Mouse (Mus musculus) heart, adult 2 months (tissue): ENCODE measurements at regions not wholly inside any gene's neighbourhood (a gene's known extent, or its start where the extent isn't known, plus 50 kb on each side); places are given as distances from the start of the nearest gene placed in this dataset.

Experiments used
- CTCF ChIP-seq: fragments of 200-600 bp; IDR thresholded peaks from 2 replicates; pipeline ENCODE4 v1.8.1; 2022; ENCODE audit warnings: antibody characterized with exemption, mild to moderate bottlenecking, moderate library complexity
- EP300 ChIP-seq: fragments of 200-500 bp; IDR thresholded peaks from 2 replicates; pipeline ENCODE4 v1.6.1; 2011; ENCODE audit warnings: low read depth, low read length, control low read depth; ENCODE audit not compliant: insufficient read depth
- POLR2A ChIP-seq: fragments of 200-500 bp; IDR thresholded peaks from 2 replicates; pipeline ENCODE4 v1.6.1; 2011; ENCODE audit warnings: mild to moderate bottlenecking, low read depth, low read length, control low read depth; ENCODE audit not compliant: insufficient read depth

GRCm38 (mm10) chr4:54866062-54866461 lies 78.8 kb upstream of the Zfp462 start:
- TF ChIP-seq POLR2A, result no peak
- no peak for TF ChIP-seq CTCF
- no peak for TF ChIP-seq EP300
